Mouse (Mus musculus) embryonic facial prominence, embryonic 15.5 days (tissue): ENCODE results near the gene Ghrh. TPM values are rescaled to one million over a fixed set of nuclear protein-coding genes. Genes with fewer than 3 reads are reported as not detected.
A peak's percentile ranks its signal among the peaks of the same experiment; 100 is the strongest.

Experiments used
- ATAC-seq: fragments of 200-750 bp; cut with Nextera tagmentation; 2 replicates; pipeline ENCODE4 v1.8.0; 2017; ENCODE audit warnings: low read depth, moderate TSS enrichment; ENCODE audit not compliant: insufficient number of reproducible peaks, low FRiP score, low TSS enrichment
- H3K27ac ChIP-seq: fragments of 300-500 bp; sonication (generic); replicated peaks from 2 replicates; pipeline ENCODE4 v1.5.1; 2015; ENCODE audit warnings: mild to moderate bottlenecking, inconsistent platforms
- H3K27me3 ChIP-seq: fragments of 300-500 bp; sonication (generic); 2 replicates; pipeline ENCODE4 v1.6.1; 2015; ENCODE audit warnings: inconsistent platforms
- H3K36me3 ChIP-seq: fragments of 300-500 bp; sonication (generic); 2 replicates; pipeline ENCODE4 v1.6.1; 2015; ENCODE audit warnings: mild to moderate bottlenecking, inconsistent platforms
- H3K4me1 ChIP-seq: fragments of 300-500 bp; sonication (generic); 2 replicates; pipeline ENCODE4 v1.6.1; 2015; ENCODE audit warnings: inconsistent platforms
- H3K4me2 ChIP-seq: fragments of 300-500 bp; sonication (generic); replicated peaks from 2 replicates; pipeline ENCODE4 v1.6.1; 2015; ENCODE audit warnings: mild to moderate bottlenecking, inconsistent platforms
- H3K4me3 ChIP-seq: fragments of 300-500 bp; sonication (generic); replicated peaks from 2 replicates; pipeline ENCODE4 v1.5.1; 2015; ENCODE audit warnings: mild to moderate bottlenecking, inconsistent platforms
- H3K9ac ChIP-seq: fragments of 300-500 bp; sonication (generic); 2 replicates; pipeline ENCODE4 v1.6.1; 2015; ENCODE audit warnings: inconsistent platforms
- H3K9me3 ChIP-seq: fragments of 300-500 bp; sonication (generic); replicated peaks from 2 replicates; pipeline ENCODE4 v1.6.1; 2016; ENCODE audit warnings: inconsistent platforms
- WGBS: fragments of 180-500 bp; shearing (Covaris S2); methylation state at CpG from one replicate; pipeline ENCODE4 v1.1.7; 2015; 5-methylcytosine and 5-hydroxymethylcytosine counted together
- polyA plus RNA-seq: library from polyadenylated mRNA; unstranded; fragments of >200 nt; fragmentation: Nextera tagmentation; extraction: Ambion mirVana; gene quantifications from 2 replicates; pipeline ENCODE4 v1.2.1, GENCODE M21; 2015

Ghrh gene
- polyA plus RNA-seq, 1 experiment from 2014 or later: not detected

DNA sequence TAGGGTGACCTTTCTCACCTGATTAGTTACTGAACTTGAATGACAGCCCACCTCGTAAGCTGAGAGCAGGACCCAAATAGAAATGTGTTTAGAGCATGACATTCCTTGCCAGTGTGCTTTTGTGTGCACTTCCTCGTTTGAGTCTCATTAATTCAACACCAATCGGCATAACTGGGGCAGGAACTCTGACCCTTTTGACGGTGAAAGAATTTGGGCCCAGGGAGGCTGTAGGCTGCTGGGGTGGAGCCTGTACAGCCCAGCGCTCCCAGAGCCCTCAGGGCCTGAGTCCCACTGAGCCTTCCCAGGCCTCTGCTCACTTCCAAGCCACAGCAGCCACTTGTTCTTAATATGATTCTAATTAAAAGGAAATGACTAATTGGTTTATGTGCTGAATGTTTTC, 26.4 kb downstream of the Ghrh start:
- Histone ChIP-seq H3K4me1 (0 out of 2 replicates have a peak, but pooled peaks cover 10% of the 10 kb centered on the region), H3K9me3 (no peaks in the 10 kb centered on the region), H3K9ac (no peak overlapping the region), H3K4me3 (no peak overlapping the region), H3K27me3 (no peaks in the 10 kb centered on the region), H3K4me2 (no peak overlapping the region), H3K27ac (no peak overlapping the region), H3K36me3 (peaks cover 85% of the 10 kb centered on the region)
- WGBS: 32% methylated on average over 5 of the region's 5 CpGs
- ATAC-seq: no peak

DNA sequence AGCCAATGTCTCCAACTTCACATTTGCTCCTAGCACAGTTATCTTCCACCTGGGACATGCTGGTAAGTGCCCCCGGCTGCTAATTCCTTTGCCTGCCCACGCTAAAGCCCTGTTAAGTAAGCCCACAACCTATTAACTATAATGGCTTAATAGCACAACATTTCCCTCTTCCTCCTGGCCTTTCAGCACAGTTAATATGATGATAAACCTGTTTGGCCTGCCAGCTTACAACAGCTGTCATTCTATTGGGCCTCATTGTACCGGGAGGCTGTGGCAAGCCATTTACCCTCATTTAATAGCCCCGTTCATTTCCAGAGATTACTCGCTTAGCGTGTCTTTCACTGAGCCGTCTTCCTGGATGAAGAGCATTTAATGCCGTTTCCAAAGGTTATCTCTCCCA, 27.2 kb downstream of the Ghrh start:
- 69% methylated on average over 8 of the region's 8 CpGs for WGBS
- H3K36me3 ChIP-seq: peaks cover 83% of the 10 kb centered on the region
- no peak overlapping the region for H3K9ac ChIP-seq
- H3K4me3 ChIP-seq: no peak overlapping the region
- no peak overlapping the region for H3K27ac ChIP-seq
- H3K27me3 ChIP-seq: no peaks in the 10 kb centered on the region
- 0 out of 2 replicates have a peak, but pooled peaks cover 10% of the 10 kb centered on the region for H3K4me1 ChIP-seq
- H3K4me2 ChIP-seq: no peak overlapping the region
- no peaks in the 10 kb centered on the region for H3K9me3 ChIP-seq
- ATAC-seq: no peak

DNA sequence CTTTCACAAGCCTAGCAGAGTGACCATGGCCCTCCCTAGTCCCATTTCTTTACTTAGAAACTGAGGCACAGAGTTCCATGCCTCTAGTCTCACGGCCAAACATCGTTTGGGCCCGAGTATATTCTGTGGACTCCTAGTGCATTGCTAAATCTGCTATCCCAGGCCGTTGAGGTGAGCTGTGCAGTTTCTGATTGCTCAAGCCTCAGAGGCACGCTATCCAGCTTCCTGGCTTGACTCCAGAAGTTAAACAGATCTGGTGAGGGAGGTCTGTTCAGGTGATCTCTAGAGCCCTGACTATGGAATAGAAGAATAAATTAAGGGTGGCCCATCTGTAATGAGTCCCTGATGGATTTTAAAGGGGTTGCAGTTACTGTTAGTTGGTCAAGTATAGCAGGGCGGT, 30.1 kb downstream of the Ghrh start:
- H3K4me2 ChIP-seq: no peak overlapping the region
- no peak overlapping the region for H3K9ac ChIP-seq
- H3K27me3 ChIP-seq: no peaks in the 10 kb centered on the region
- peaks cover 83% of the 10 kb centered on the region for H3K36me3 ChIP-seq
- H3K4me3 ChIP-seq: no peak overlapping the region
- no peak for ATAC-seq
- H3K4me1 ChIP-seq: 0 out of 2 replicates have a peak, but pooled peaks cover 10% of the 10 kb centered on the region
- WGBS: 76% methylated on average over 6 of the region's 6 CpGs
- no peaks in the 10 kb centered on the region for H3K9me3 ChIP-seq
- H3K27ac ChIP-seq: no peak overlapping the region

DNA sequence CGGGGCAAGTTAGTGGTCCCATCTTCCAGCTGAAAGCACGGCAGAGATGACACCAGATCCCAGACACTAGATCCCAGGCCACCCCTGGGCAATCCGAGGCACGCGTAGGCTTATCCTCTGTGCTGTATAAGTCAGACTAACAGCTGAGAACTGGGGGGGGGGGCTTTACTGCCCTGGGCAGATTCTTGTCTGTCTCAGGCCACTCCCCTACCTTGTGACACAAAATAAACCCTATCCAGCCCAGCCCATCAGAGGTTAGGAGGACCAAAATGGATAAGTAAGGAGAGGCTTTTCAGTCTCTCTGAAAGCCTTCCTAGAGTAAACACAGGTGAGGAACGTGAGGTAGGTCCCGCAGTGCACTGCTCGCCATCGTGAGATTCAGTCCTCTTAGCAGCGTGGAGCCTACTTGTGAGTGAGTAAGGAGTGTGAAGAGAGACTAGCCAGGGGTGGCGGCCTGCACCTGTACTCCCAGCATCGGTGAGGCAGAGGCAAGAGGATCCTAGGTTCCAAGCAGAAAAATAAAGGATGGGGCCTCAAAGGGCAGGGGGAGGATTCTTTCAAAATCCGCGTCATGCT, 30.9 kb downstream of the Ghrh start:
- 74% methylated on average over 14 of the region's 14 CpGs for WGBS
- Histone ChIP-seq H3K36me3 (peaks cover 84% of the 10 kb centered on the region), H3K27me3 (no peaks in the 10 kb centered on the region), H3K4me3 (no peak overlapping the region), H3K27ac (no peak overlapping the region), H3K9me3 (no peaks in the 10 kb centered on the region), H3K9ac (no peak overlapping the region), H3K4me1 (0 out of 2 replicates have a peak, but pooled peaks cover 10% of the 10 kb centered on the region), H3K4me2 (no peak overlapping the region)
- 0 out of 2 replicates have a peak, but pooled peaks have one; percentile 45 for ATAC-seq

DNA sequence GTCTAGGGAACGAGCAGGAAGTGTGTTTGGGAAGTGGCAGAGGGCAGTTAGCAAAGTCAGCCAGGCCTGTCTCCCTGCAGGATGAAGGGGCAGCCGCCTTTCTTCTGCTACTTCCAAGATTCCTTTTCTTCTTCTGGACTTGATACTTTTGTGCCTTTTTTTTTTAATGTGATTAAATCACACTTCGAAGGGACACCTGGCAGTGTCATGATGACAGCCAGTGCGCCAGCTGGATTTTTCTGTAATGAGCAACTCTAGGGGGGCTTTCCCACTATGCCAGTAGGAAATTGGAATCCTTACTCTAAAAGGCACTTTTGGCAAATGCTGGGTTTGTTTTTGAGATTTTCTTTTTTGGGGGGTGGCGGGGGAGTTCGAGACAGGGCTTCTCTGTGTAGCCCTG, 31.8 kb downstream of the Ghrh start:
- H3K27me3 ChIP-seq: no peaks in the 10 kb centered on the region
- H3K4me3 ChIP-seq: no peak overlapping the region
- WGBS: 88% methylated on average over 6 of the region's 6 CpGs
- ATAC-seq: no peak
- peaks cover 84% of the 10 kb centered on the region for H3K36me3 ChIP-seq
- no peak overlapping the region for H3K27ac ChIP-seq
- no peak overlapping the region for H3K9ac ChIP-seq
- 0 out of 2 replicates have a peak, but pooled peaks cover 8% of the 10 kb centered on the region for H3K4me1 ChIP-seq
- H3K9me3 ChIP-seq: no peaks in the 10 kb centered on the region
- no peak overlapping the region for H3K4me2 ChIP-seq

DNA sequence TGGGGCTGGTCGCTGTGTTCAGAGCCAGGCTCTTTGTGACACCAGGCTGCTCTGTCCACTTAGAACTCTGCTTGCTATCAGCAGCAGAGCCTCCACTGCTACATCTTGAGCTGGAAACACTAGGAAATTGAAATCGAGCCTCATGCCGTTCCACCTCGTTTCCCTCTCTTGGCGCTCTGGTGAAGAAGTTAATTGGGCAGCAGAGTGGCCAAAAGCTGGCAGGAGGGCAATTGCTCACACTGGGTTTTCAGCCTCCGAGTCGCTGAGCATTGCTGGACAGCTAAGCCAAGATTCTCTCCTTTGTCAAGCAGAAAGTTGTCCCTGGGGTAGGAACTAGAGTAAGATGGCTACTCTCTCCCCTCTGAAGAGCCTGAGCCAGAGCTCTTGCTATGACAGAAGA, 33.0 kb downstream of the Ghrh start:
- no peak overlapping the region for H3K4me3 ChIP-seq
- H3K9me3 ChIP-seq: no peaks in the 10 kb centered on the region
- ATAC-seq: no peak
- no peaks in the 10 kb centered on the region for H3K27me3 ChIP-seq
- no peak overlapping the region for H3K9ac ChIP-seq
- H3K36me3 ChIP-seq: peaks cover 85% of the 10 kb centered on the region
- H3K4me1 ChIP-seq: 0 out of 2 replicates have a peak, but pooled peaks cover 4% of the 10 kb centered on the region
- no peak overlapping the region for H3K27ac ChIP-seq
- H3K4me2 ChIP-seq: no peak overlapping the region
- WGBS: 81% methylated on average over 7 of the region's 7 CpGs

DNA sequence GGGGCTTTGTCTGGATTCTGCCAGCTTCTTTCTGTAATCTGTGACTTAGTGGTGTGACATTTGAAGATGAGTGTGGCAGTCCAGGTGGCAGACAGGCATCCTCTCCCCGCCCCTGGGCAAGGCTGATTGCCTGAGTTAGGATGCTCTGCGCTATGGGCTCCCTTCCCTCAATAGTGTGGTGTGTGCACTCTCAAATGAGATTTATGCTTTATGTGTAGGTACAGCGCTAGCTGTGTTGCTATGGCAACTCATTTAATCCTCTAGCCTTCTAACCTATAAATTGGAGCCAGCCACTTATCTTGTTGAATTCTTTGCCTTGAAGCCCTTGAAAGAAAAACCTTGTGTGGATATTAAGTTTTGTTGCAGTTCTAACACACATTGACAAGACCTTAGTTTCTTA, 33.6 kb downstream of the Ghrh start:
- no peak overlapping the region for H3K27ac ChIP-seq
- 0 out of 2 replicates have a peak, but pooled peaks cover 4% of the 10 kb centered on the region for H3K4me1 ChIP-seq
- no peak overlapping the region for H3K4me3 ChIP-seq
- peaks cover 89% of the 10 kb centered on the region for H3K36me3 ChIP-seq
- H3K9me3 ChIP-seq: no peaks in the 10 kb centered on the region
- H3K9ac ChIP-seq: no peak overlapping the region
- H3K4me2 ChIP-seq: no peak overlapping the region
- no peaks in the 10 kb centered on the region for H3K27me3 ChIP-seq
- WGBS: 90% methylated on average over 3 of the region's 3 CpGs
- ATAC-seq: no peak

DNA sequence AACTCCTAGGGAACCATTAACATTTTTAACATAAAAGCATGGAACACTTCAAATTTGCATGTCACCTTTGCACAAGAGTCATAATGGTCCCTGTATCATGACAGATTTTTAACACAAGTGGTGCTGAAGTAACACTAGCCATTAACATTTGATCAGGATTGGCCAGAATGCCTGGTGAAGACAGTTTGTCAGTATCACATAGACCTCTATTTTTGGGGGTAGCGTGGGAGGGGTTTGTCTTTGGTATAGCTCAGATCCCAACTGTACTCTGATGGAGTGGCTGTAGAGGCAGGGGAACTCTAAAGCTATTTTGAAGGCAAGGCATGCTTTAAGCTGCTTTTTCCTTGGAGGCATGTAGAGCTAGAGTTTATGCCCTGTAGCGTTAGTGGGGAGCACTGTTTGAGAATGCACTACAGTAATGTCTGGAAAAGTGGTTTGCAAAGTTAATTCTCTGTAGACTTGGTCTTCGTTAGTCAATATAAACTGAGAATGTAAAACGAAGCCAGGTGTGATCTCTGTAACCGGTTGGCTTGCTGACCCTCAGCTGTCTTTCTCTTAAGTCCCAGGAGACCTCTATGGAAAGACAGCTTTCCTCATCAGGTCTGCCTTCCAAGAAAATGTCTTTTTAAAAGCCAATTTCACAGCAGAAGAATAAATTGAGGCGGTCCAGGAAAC, 36.2 kb downstream of the Ghrh start:
- WGBS: 76% methylated on average over 6 of the region's 6 CpGs
- Histone ChIP-seq H3K4me1 (0 out of 2 replicates have a peak, but pooled peaks cover 2% of the 10 kb centered on the region), H3K9me3 (no peaks in the 10 kb centered on the region), H3K9ac (no peak overlapping the region), H3K27me3 (no peaks in the 10 kb centered on the region), H3K4me2 (no peak overlapping the region), H3K4me3 (no peak overlapping the region), H3K36me3 (peaks cover 88% of the 10 kb centered on the region), H3K27ac (no peak overlapping the region)
- ATAC-seq: no peak

DNA sequence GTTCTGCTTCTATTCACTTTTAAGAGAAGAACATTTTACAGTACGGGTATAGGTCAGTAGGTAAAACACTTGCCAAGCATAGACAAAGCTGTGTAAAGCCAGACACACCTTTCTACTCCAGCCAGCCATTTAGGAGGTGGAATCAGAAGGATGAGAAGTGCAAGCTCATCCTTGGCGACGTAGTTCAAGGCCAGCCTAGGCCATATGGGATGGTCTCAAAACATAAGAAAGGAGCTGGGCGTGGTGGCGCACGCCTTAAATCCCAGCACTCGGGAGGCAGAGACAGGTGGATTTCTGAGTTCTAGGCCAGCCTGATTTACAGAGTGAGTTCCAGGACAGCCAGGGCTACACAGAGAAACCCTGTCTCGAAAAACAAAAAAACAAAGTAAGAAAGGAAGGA, 37.7 kb downstream of the Ghrh start:
- no peaks in the 10 kb centered on the region for H3K27me3 ChIP-seq
- 93% methylated on average over 8 of the region's 8 CpGs for WGBS
- H3K4me3 ChIP-seq: no peak overlapping the region
- peaks cover 81% of the 10 kb centered on the region for H3K36me3 ChIP-seq
- H3K9me3 ChIP-seq: no peaks in the 10 kb centered on the region
- no peak overlapping the region for H3K27ac ChIP-seq
- H3K4me1 ChIP-seq: 0 out of 2 replicates have a peak, but pooled peaks cover 4% of the 10 kb centered on the region
- H3K9ac ChIP-seq: no peak overlapping the region
- no peak for ATAC-seq
- no peak overlapping the region for H3K4me2 ChIP-seq

DNA sequence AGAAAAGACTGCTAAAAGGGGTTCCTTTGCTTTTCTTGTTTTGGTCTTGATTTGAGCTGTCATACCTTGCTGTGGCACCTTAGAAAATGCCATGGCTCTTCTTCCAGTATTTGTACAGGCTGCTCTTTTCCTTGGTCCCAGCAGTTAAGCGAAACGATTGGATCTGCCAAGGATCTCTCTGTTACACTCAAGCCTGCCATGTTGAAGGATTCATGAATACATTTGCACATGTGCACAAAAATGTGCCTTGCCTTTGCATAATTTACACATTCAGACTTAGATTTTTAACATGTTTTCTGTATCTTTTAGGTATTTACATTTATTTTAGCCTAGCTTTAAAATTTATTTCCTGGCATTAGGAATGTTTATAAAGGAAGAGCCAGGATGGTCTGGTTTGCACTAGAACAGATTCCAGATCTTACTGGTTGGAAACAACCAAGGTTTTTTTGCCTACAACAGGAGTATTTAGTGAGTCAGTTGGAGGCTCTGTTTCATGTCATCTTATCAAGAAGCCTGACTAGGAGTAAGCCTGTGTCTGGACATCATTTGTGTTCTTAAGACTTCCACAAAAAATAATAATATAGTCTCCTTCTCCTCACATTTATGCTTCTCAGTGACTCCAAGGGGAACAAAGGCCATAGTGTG, 38.9 kb downstream of the Ghrh start:
- WGBS: 80% methylated on average over 2 of the region's 2 CpGs
- Histone ChIP-seq H3K9me3 (no peaks in the 10 kb centered on the region), H3K36me3 (peaks cover 81% of the 10 kb centered on the region), H3K27me3 (no peaks in the 10 kb centered on the region), H3K4me1 (0 out of 2 replicates have a peak, but pooled peaks cover 4% of the 10 kb centered on the region), H3K4me2 (no peak overlapping the region), H3K27ac (0 out of 2 replicates have a peak overlapping the region, but pooled peaks have one; percentile 39), H3K4me3 (no peak overlapping the region), H3K9ac (no peak overlapping the region)
- ATAC-seq: no peak

DNA sequence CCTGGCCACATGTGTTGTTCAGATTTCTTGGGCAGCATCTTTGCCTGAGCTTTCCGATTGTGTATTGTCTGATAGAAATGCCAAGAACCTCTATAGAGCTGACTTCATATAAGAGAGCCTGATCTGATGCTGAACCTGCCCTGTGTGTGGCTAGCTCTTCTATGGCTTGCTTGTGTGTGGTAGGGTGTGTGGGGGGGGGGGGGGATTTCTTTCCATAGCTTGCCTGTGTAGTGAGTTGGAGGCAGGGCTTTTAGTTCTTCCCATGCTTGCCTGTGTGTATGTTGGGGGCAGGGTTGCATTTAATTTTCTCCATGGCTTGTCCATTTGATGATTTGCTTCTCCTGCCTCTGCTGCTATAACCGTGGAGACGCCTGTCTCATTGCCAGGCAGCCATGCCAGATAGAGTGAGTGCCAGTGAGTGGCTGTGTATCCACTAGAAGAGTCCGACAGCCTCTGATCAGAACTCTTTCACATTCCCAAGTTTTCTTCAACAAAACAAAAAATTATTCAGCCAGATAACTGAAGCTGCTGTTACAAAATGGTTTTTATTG, 39.5 kb downstream of the Ghrh start:
- 0 out of 2 replicates have a peak, but pooled peaks have one; percentile 19 for ATAC-seq
- H3K27ac ChIP-seq: 0 out of 2 replicates have a peak overlapping the region, but pooled peaks have one; percentile 39
- H3K4me2 ChIP-seq: no peak overlapping the region
- H3K36me3 ChIP-seq: peaks cover 81% of the 10 kb centered on the region
- no peaks in the 10 kb centered on the region for H3K27me3 ChIP-seq
- no peak overlapping the region for H3K9ac ChIP-seq
- 76% methylated on average over 4 of the region's 4 CpGs for WGBS
- no peak overlapping the region for H3K4me3 ChIP-seq
- 0 out of 2 replicates have a peak, but pooled peaks cover 4% of the 10 kb centered on the region for H3K4me1 ChIP-seq
- no peaks in the 10 kb centered on the region for H3K9me3 ChIP-seq
